Mouse (Mus musculus) G1E (cell line): ENCODE measurements around the gene Tex14.
"Not testable (repeated sequence)": the region's sequence is repeated elsewhere in the genome, so short reads cannot be mapped to it uniquely, and the experiment has no call there.

Experiments
- CTCF ChIP-seq: IDR thresholded peaks from 2 replicates; pipeline ENCODE4 v1.5.1; 2012; ENCODE audit warnings: low read depth, low read length, inconsistent platforms, mixed read lengths
- GATA1 ChIP-seq: IDR thresholded peaks from 2 replicates; pipeline ENCODE4 v1.6.1; 2012; ENCODE audit warnings: borderline replicate concordance, low read length, inconsistent platforms, mixed read lengths
- POLR2AphosphoS5 ChIP-seq: IDR thresholded peaks from 2 replicates; pipeline ENCODE4 v1.6.1; 2012; ENCODE audit warnings: low read depth, low read length, inconsistent platforms; ENCODE audit not compliant: insufficient replicate concordance
- TAL1 ChIP-seq: conservative IDR thresholded peaks from 2 replicates; pipeline ENCODE4 v1.6.1; 2012; ENCODE audit warnings: low read depth, low read length, inconsistent platforms, mixed read lengths

DNA sequence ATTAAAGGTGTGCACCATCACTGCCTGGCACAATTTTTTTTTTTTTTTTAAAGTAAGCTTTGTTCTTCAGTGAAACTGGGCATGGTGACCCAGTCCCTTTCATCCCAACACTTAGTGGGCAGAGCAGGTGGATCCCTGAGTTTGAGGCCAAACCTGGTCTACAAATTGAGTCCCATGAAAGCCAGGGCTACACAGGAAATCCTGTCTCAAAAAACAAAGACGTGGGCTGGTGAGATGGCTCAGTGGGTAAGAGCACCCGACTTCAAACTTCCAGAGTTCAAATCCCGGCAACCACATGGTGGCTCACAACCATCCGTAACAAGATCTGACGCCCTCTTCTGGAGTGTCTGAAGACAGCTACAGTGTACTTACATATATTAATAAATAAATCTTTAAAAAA is 45.0 kb downstream of the Tex14 start:
- not testable (repeated sequence) for TF ChIP-seq CTCF, POLR2AphosphoS5, GATA1, TAL1
